10 mouse cellular contexts compared by ENCODE assay signal in genomic region chr12:99756914-99757687, GRCm38 (mm10).
A peak's percentile ranks its signal among the peaks of the same experiment; 100 is the strongest.
DNase-seq lines count a peak whose midpoint lies in the region; ATAC-seq lines count a peak whose summit lies in the region.
"Had no signal": no experiment of that assay in that cellular context is flagged by ENCODE, and none has a peak within 500 bp of the region (broad histone marks: within the 10 kb centered on the region; RNA-seq: fewer than 3 reads in every experiment).

No protein-coding gene starts in this region.

- peak; percentile 55 for DNase-seq in heart, adult 11 months
- no peak for DNase-seq in heart, postnatal 14 days
- no peak for DNase-seq in embryonic facial prominence, embryonic 10.5 days (ENCODE audit: low spot score)
- peak; percentile 51 for DNase-seq in midbrain, embryonic 14.5 days
- no peak for DNase-seq in gastrocnemius, postnatal 4 days (ENCODE audit: low spot score in 2 of 2)
- no peak for DNase-seq in layer of hippocampus, adult 9-11 months
- DNase-seq: gastrocnemius, postnatal 10 days had no signal

- 67% methylated on average over 18 of the region's 18 CpGs for WGBS in embryonic facial prominence, embryonic 10.5 days
- 46% methylated on average over 18 of the region's 18 CpGs for WGBS in hindbrain, embryonic 13.5 days
- 11% methylated on average over 18 of the region's 18 CpGs for WGBS in midbrain, embryonic 14.5 days

- ATAC-seq in hindbrain, embryonic 13.5 days (ENCODE audit: low FRiP score): peak; percentile 57
- ATAC-seq in midbrain, embryonic 14.5 days (ENCODE audit: low FRiP score, low TSS enrichment): peak; percentile 43; the same call in 1 of the 2 replicates
- no peak for ATAC-seq in megakaryocyte, adult 5-6 weeks (ENCODE audit: poor library complexity, severe bottlenecking)
- ATAC-seq: liver, embryonic 12.5 days had no signal

- H3K27me3 ChIP-seq in embryonic facial prominence, embryonic 10.5 days (replicated peaks; ENCODE audit: low read depth, poor library complexity, severe bottlenecking): no peaks in the 10 kb centered on the region
- H3K27me3 ChIP-seq in hindbrain, embryonic 13.5 days: no peaks in the 10 kb centered on the region
- no peaks in the 10 kb centered on the region for H3K27me3 ChIP-seq in midbrain, embryonic 14.5 days (ENCODE audit: control insufficient read depth, insufficient read depth, low read length)
- H3K27me3 ChIP-seq: liver, embryonic 12.5 days had no signal

- no peak overlapping the region for H3K27ac ChIP-seq in embryonic facial prominence, embryonic 10.5 days (replicated peaks)
- peak overlapping the region; percentile 36; the same call in 1 of the 2 replicates for H3K27ac ChIP-seq in hindbrain, embryonic 13.5 days
- H3K27ac ChIP-seq in midbrain, embryonic 14.5 days (replicated peaks; ENCODE audit: low read depth, low read length): peak overlapping the region; percentile 26
- H3K27ac ChIP-seq: liver, embryonic 12.5 days had no signal

- H3K4me1 ChIP-seq in embryonic facial prominence, embryonic 10.5 days: peaks cover 23% of the 10 kb centered on the region
- H3K4me1 ChIP-seq in hindbrain, embryonic 13.5 days (replicated peaks): peaks cover 22% of the 10 kb centered on the region
- H3K4me1 ChIP-seq in midbrain, embryonic 14.5 days (ENCODE audit: control insufficient read depth, insufficient read depth, low read length): peaks cover 23% of the 10 kb centered on the region; the same call in 1 of the 2 replicates
- H3K4me1 ChIP-seq: liver, embryonic 12.5 days had no signal

- peak overlapping the region; percentile 39 for H3K4me2 ChIP-seq in hindbrain, embryonic 13.5 days
- H3K4me2 ChIP-seq in midbrain, embryonic 14.5 days (ENCODE audit: low read length): peak overlapping the region; percentile 47
- H3K4me2 ChIP-seq: liver, embryonic 12.5 days had no signal

- H3K4me3 ChIP-seq in embryonic facial prominence, embryonic 10.5 days: peak overlapping the region; percentile 9; the same call in 1 of the 2 replicates
- H3K4me3 ChIP-seq in hindbrain, embryonic 13.5 days: peak overlapping the region; percentile 4
- peak overlapping the region; percentile 15; the same call in 1 of the 2 replicates for H3K4me3 ChIP-seq in midbrain, embryonic 14.5 days (replicated peaks; ENCODE audit: low read depth, low read length)
- H3K4me3 ChIP-seq: liver, embryonic 12.5 days had no signal

- no peaks in the 10 kb centered on the region for H3K9me3 ChIP-seq in embryonic facial prominence, embryonic 10.5 days
- no peaks in the 10 kb centered on the region for H3K9me3 ChIP-seq in hindbrain, embryonic 13.5 days
- no peaks in the 10 kb centered on the region for H3K9me3 ChIP-seq in midbrain, embryonic 14.5 days (ENCODE audit: control insufficient read depth, low read length)
- H3K9me3 ChIP-seq: liver, embryonic 12.5 days had no signal

- H3K36me3 ChIP-seq in embryonic facial prominence, embryonic 10.5 days (replicated peaks): no peaks in the 10 kb centered on the region
- H3K36me3 ChIP-seq in hindbrain, embryonic 13.5 days: no peaks in the 10 kb centered on the region
- H3K36me3 ChIP-seq in midbrain, embryonic 14.5 days (ENCODE audit: control insufficient read depth, insufficient read depth, low read length): no peaks in the 10 kb centered on the region
- H3K36me3 ChIP-seq: liver, embryonic 12.5 days had no signal

- intact Hi-C loops in heart, postnatal 14 days (cut with DNase I): no loop called here

- H3K9ac ChIP-seq in hindbrain, embryonic 13.5 days: 0 out of 2 replicates have a peak overlapping the region, but pooled peaks have one; percentile 36
- no peak overlapping the region; the same call in 1 of the 2 replicates for H3K9ac ChIP-seq in midbrain, embryonic 14.5 days (replicated peaks; ENCODE audit: low read length)
- H3K9ac ChIP-seq: liver, embryonic 12.5 days had no signal

Comparison
In these comparisons a context has a peak if more than half of its experiments do, and no peak if none do; other contexts are left out.
1. DNase-seq: peak in heart, adult 11 months (single experiment) and midbrain, embryonic 14.5 days (single experiment); none in heart, postnatal 14 days (0 of 2), embryonic facial prominence, embryonic 10.5 days (single experiment), gastrocnemius, postnatal 4 days (0 of 2) and layer of hippocampus, adult 9-11 months (single experiment).
2. Peak in every context shown above with its lines, with median percentiles within 50 percentile points of each other: H3K4me3 ChIP-seq.